Mouse (Mus musculus) naive thymus-derived CD4-positive, alpha-beta T cell, adult 2 months (primary cell): ENCODE data around the gene Gm17728.
"Not testable (repeated sequence)": the region's sequence is repeated elsewhere in the genome, so short reads cannot be mapped to it uniquely, and the experiment has no call there.

Experiments
- DNase-seq: peaks from one replicate; pipeline ENCODE4 v3.0.0-alpha.2; 2011; ENCODE audit warnings: low read depth

Gene Gm17728

DNA sequence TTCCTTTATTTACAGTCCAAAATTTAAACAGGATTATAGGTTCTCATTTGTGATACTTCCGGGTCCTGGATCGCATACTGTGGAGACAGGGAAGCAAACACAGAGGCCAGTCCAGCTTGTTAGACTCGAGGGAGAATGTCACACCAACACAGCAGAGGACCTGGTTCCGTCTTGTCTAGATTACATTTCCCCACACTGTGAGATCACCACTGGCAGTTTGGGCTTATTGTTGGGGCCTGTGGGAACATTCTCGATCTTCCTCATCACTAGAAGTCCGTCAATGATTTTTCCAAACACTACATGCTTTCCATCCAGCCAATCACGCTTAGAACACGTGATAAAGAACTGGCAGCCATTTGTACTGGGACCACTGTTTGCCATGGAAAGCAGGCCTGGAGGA is at the start of gene Gm17728:
Gm17728 (plus strand) TSS at position 301 of the 400 bp plus-strand sequence.
- not testable (repeated sequence) for DNase-seq

GRCm38 (mm10) chr17:9397493-9397892 is 24.4 kb upstream of the Gm17728 start:
- DNase-seq = no peak

- no peak for DNase-seq
Measured at GRCm38 (mm10) chr17:9398551-9398950, 23.3 kb upstream of the Gm17728 start.

DNA sequence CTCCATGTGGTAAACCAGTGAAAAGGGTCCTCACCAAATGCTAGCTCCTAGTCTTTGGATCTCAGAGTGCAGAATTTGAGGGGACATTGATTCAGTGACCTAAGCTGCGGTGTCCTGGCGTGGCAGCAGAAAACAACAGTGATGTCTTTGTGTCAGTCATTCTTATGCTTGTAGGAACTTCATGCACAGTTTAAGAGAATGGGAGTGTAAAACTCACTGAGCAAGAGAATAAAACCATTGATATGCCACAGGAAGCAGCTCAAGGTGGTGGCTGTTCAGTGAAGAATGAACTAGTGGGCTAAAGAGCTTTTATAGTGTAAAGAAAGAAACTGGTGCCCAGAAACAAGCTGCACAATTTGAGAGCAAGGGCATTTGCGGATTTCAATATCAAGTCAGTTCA is 17.9 kb upstream of the Gm17728 start:
- no peak for DNase-seq

GRCm38 (mm10) chr17:9407640-9408039 is 14.2 kb upstream of the Gm17728 start:
- DNase-seq = no peak

- no peak for DNase-seq
Measured at GRCm38 (mm10) chr17:9419016-9419415, 2.8 kb upstream of the Gm17728 start.

DNA sequence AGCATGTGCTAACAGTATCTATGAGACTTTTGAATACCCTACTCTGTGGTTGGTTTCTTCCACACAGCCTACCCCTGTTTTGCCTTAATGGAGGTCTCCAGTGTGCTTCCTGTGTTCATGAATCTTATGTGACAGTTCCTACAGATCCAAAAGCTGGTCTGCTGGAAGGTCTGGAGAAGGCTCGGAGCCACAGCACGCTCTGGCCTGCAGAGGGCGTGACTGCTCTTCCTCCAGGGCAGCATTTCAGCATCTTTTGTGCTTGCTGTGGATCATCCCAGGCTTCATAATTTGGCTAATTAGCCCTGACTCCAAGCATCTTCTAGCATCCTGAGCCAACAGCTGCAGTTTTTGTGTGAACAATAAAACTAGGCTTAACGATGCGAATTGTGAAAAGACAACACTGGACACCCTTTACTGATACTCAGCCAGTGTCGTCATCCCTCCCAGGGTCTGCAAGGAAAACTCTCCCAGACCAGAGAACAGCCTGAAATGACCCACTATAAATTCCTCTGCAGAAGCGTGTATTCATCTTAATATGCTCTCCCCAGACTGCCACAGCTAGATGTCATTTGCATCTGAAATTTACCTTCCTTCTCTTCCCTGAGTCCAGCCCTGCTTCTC is 6.6 kb downstream of the Gm17728 start:
- DNase-seq = no peak

DNA sequence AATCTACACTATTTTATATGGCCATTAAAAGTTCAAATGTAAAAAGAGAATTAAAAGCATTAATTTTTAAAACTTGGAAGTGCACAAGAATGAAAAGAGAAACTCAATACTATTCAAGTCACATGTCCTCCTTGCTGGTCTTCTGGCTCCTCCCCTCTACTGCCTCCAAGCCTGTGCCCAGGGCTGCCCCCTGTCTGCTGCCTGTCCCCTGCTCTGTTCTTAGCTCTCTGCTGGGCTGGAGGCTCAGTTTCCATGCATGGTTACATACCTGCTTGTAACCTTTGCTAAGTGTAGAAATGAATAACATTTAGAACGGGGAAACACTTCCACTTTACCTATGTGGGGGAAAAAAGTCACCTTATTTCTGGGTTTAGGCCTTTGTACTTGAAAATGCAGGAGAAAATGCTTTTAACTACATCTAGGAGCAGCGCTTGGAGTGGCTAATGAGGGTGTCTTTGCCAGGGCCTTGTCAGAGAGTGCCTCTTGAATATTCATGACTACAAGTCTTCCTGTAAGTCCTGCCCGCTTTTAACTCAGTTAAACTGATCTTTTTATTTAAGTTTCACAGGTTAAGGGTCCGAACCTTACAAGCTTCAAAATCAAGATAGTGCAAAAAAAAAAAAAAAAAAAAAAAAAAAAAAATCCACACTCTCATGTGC is 18.3 kb downstream of the Gm17728 start:
- DNase-seq = no peak

GRCm38 (mm10) chr17:9456406-9456805 is 34.5 kb downstream of the Gm17728 start:
- DNase-seq = no peak

DNA sequence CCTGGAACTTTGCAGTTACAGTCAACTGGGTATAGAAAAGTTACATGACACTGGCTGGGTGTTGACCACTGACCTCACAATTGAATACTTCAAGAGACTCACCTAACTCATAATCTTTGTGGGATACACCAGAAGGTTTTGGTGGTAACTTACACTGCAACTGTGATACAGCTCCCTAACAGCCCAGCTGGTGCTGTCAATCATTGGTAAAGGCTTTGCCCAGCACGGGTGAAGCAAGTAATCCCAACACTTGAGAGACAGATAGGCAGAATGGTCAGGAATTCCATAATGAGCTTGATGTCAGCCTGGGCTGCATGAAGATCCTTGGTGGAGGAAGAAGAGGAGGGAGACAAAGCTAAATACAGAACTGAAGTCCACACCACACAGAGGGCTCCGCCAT is 39.0 kb downstream of the Gm17728 start:
- DNase-seq = no peak
